Mouse (Mus musculus): ENCODE measurements at regions not wholly inside any gene's neighbourhood (a gene's known extent, or its start where the extent isn't known, plus 50 kb on each side); places are given as distances from the start of the nearest gene placed in this dataset.

- TF ChIP-seq CTCF (IDR thresholded peaks at IDR 0.05; ENCODE audit: insufficient read depth, low read length): no peak
- TF ChIP-seq POLR2A (IDR thresholded peaks at IDR 0.05; ENCODE audit: borderline replicate concordance, extremely low read depth, low read depth, low read length): no peak
These were observed 126.7 kb downstream of the Lmo4 start for GRCm38 (mm10) chr3:144078198-144078935.
